ENCODE assay signal across 18 mouse cellular contexts in genomic region chr8:47205472-47205871, GRCm38 (mm10).
A peak's percentile ranks its signal among the peaks of the same experiment; 100 is the strongest.
DNase-seq lines count a peak whose midpoint lies in the region; ATAC-seq and TF ChIP-seq lines count a peak whose summit lies in the region.
"Had no signal": no experiment of that assay in that cellular context is flagged by ENCODE, and none has a peak within 500 bp of the region (broad histone marks: within the 10 kb centered on the region; RNA-seq: fewer than 3 reads in every experiment).

No protein-coding gene starts in this region.

- no peaks in the 10 kb centered on the region for H3K36me3 ChIP-seq in kidney, adult 2 months (ENCODE audit: control insufficient read depth, insufficient read depth, low read length)
- H3K36me3 ChIP-seq in midbrain, postnatal 0 days (ENCODE audit: insufficient read depth, low read length): peaks cover 7% of the 10 kb centered on the region
- H3K36me3 ChIP-seq in midbrain, embryonic 11.5 days (ENCODE audit: control insufficient read depth, insufficient read depth, low read length): peaks cover 10% of the 10 kb centered on the region
- H3K36me3 ChIP-seq in hindbrain, embryonic 13.5 days: peaks cover 14% of the 10 kb centered on the region

- H3K4me2 ChIP-seq in midbrain, postnatal 0 days (ENCODE audit: low read depth, low read length, poor library complexity, severe bottlenecking): no peak overlapping the region
- no peak overlapping the region for H3K4me2 ChIP-seq in midbrain, embryonic 11.5 days
- H3K4me2 ChIP-seq in hindbrain, embryonic 13.5 days: no peak overlapping the region
- H3K4me2 ChIP-seq: hindbrain, embryonic 15.5 days; liver, embryonic 11.5 days; midbrain, embryonic 13.5 days had no signal

- H3K9me3 ChIP-seq in midbrain, postnatal 0 days (ENCODE audit: low read length): no peaks in the 10 kb centered on the region
- H3K9me3 ChIP-seq in midbrain, embryonic 11.5 days (ENCODE audit: control insufficient read depth, low read length): no peaks in the 10 kb centered on the region
- no peaks in the 10 kb centered on the region for H3K9me3 ChIP-seq in hindbrain, embryonic 13.5 days
- H3K9me3 ChIP-seq: embryonic facial prominence, embryonic 15.5 days; hindbrain, embryonic 15.5 days; limb, embryonic 10.5 days; midbrain, embryonic 13.5 days had no signal

- DNase-seq in frontal cortex, adult 2 months (ENCODE audit: extremely low spot score in 1 of 2, low spot score in 1 of 2): no peak
- DNase-seq in kidney, adult 2 months: no peak
- DNase-seq in kidney, adult 8-10 months: no peak
- no peak for DNase-seq in midbrain, postnatal 0 days (ENCODE audit: low spot score)
- DNase-seq in midbrain, embryonic 11.5 days (ENCODE audit: low spot score, missing footprints): no peak
- DNase-seq in adrenal gland, postnatal 36 days: no peak
- DNase-seq: cerebellum, adult 9-11 months; heart, postnatal 10 days; thymus, postnatal 4 days had no signal

- no peaks in the 10 kb centered on the region; the same call in 1 of the 2 replicates for H3K27me3 ChIP-seq in kidney, adult 2 months (replicated peaks; ENCODE audit: control insufficient read depth, insufficient read depth, low read length)
- no peaks in the 10 kb centered on the region for H3K27me3 ChIP-seq in midbrain, postnatal 0 days (ENCODE audit: insufficient read depth, low read length)
- H3K27me3 ChIP-seq in midbrain, embryonic 11.5 days (ENCODE audit: control insufficient read depth, insufficient read depth, low read length): no peaks in the 10 kb centered on the region
- no peaks in the 10 kb centered on the region for H3K27me3 ChIP-seq in hindbrain, embryonic 13.5 days
- H3K27me3 ChIP-seq: embryonic facial prominence, embryonic 15.5 days; hindbrain, embryonic 15.5 days; midbrain, embryonic 13.5 days had no signal

- 83% methylated on average over 5 of the region's 5 CpGs for WGBS in kidney, adult 2 months
- WGBS in midbrain, postnatal 0 days: 87% methylated on average over 5 of the region's 5 CpGs
- 88% methylated on average over 5 of the region's 5 CpGs for WGBS in midbrain, embryonic 11.5 days
- WGBS in hindbrain, embryonic 13.5 days: 86% methylated on average over 5 of the region's 5 CpGs

- ATAC-seq in frontal cortex, adult (ENCODE audit: low TSS enrichment): 0 out of 2 replicates have a peak, but pooled peaks have one; percentile 32
- ATAC-seq in midbrain, postnatal 0 days (ENCODE audit: low FRiP score): no peak
- no peak for ATAC-seq in midbrain, embryonic 11.5 days (ENCODE audit: low FRiP score)
- no peak for ATAC-seq in hindbrain, embryonic 13.5 days (ENCODE audit: low FRiP score)
- ATAC-seq: midbrain, embryonic 13.5 days had no signal

- H3K27ac ChIP-seq in kidney, adult 2 months (ENCODE audit: insufficient read depth, low read depth, low read length): no peak overlapping the region
- H3K27ac ChIP-seq in midbrain, postnatal 0 days (ENCODE audit: low read depth, low read length): no peak overlapping the region
- H3K27ac ChIP-seq in midbrain, embryonic 11.5 days (ENCODE audit: low read depth, low read length): no peak overlapping the region
- H3K27ac ChIP-seq in hindbrain, embryonic 13.5 days: no peak overlapping the region
- H3K27ac ChIP-seq: embryonic facial prominence, embryonic 15.5 days; hindbrain, embryonic 15.5 days; limb, embryonic 10.5 days; macrophage; midbrain, embryonic 13.5 days had no signal

- H3K9ac ChIP-seq in midbrain, postnatal 0 days (replicated peaks; ENCODE audit: low read length, poor library complexity, severe bottlenecking): no peak overlapping the region
- H3K9ac ChIP-seq in midbrain, embryonic 11.5 days (ENCODE audit: low read length): no peak overlapping the region
- no peak overlapping the region for H3K9ac ChIP-seq in hindbrain, embryonic 13.5 days
- H3K9ac ChIP-seq: embryonic facial prominence, embryonic 15.5 days; hindbrain, embryonic 15.5 days; midbrain, embryonic 13.5 days had no signal

- TF ChIP-seq CTCF in kidney, adult 2 months (conservative IDR thresholded peaks at IDR 0.05; ENCODE audit: insufficient read depth, insufficient read length, low read depth, low read length): 0 out of 2 replicates have a peak, but pooled peaks have one; percentile 7
- TF ChIP-seq CTCF in midbrain, postnatal 0 days (IDR thresholded peaks at IDR 0.05): peak; percentile 44

- no peak for TF ChIP-seq POLR2A in kidney, adult 2 months (IDR thresholded peaks at IDR 0.05; ENCODE audit: low read depth, low read length)

- no peak overlapping the region for H3K4me3 ChIP-seq in kidney, adult 2 months (ENCODE audit: insufficient read depth, low read depth, low read length)
- H3K4me3 ChIP-seq in midbrain, postnatal 0 days (ENCODE audit: low read depth, low read length): no peak overlapping the region
- H3K4me3 ChIP-seq in midbrain, embryonic 11.5 days (ENCODE audit: low read depth, low read length): no peak overlapping the region
- H3K4me3 ChIP-seq in hindbrain, embryonic 13.5 days: no peak overlapping the region
- H3K4me3 ChIP-seq: embryonic facial prominence, embryonic 15.5 days; hindbrain, embryonic 15.5 days; limb, embryonic 10.5 days; midbrain, embryonic 13.5 days; myocyte had no signal

- H3K4me1 ChIP-seq in kidney, adult 2 months (ENCODE audit: control insufficient read depth, insufficient read depth, low read length): no peaks in the 10 kb centered on the region
- no peaks in the 10 kb centered on the region for H3K4me1 ChIP-seq in midbrain, postnatal 0 days (ENCODE audit: insufficient read depth, low read length)
- peaks cover 8% of the 10 kb centered on the region for H3K4me1 ChIP-seq in midbrain, embryonic 11.5 days (ENCODE audit: control insufficient read depth, insufficient read depth, low read length)
- peaks cover 29% of the 10 kb centered on the region for H3K4me1 ChIP-seq in hindbrain, embryonic 13.5 days (replicated peaks)
